Mouse (Mus musculus): Measurements from ENCODE around the gene Ccdc181. TPM values are rescaled to one million over a fixed set of nuclear protein-coding genes. Genes with fewer than 3 reads are reported as not detected.

The Ccdc181 gene
- polyA plus RNA-seq, 1 experiment from 2014 or later: 5.0 TPM

- no peak overlapping the region for H3K4me2 ChIP-seq
- no peaks in the 10 kb centered on the region for H3K27me3 ChIP-seq (ENCODE audit: insufficient read depth, low read length)
- no peak overlapping the region for H3K9ac ChIP-seq
- no peak for TF ChIP-seq CTCF (IDR thresholded peaks at IDR 0.05; ENCODE audit: low read depth)
- no peak overlapping the region for H3K27ac ChIP-seq (ENCODE audit: low read depth)
- ATAC-seq (ENCODE audit: insufficient read depth) (no peak), DNase-seq (no peak)
- H3K4me3 ChIP-seq (ENCODE audit: low read depth, low read length): no peak overlapping the region
- peaks cover 6% of the 10 kb centered on the region; the same call in 1 of the 2 replicates for H3K4me1 ChIP-seq (ENCODE audit: insufficient read depth)
- H3K36me3 ChIP-seq (ENCODE audit: insufficient read depth): peaks cover 6% of the 10 kb centered on the region; the same call in 1 of the 2 replicates
- no peaks in the 10 kb centered on the region for H3K9me3 ChIP-seq (ENCODE audit: low read depth, low read length)
- 54% methylated on average over 5 of the region's 5 CpGs for WGBS
These were observed 22.8 kb upstream of the Ccdc181 start for GRCm38 (mm10) chr1:164252551-164252950.

DNA sequence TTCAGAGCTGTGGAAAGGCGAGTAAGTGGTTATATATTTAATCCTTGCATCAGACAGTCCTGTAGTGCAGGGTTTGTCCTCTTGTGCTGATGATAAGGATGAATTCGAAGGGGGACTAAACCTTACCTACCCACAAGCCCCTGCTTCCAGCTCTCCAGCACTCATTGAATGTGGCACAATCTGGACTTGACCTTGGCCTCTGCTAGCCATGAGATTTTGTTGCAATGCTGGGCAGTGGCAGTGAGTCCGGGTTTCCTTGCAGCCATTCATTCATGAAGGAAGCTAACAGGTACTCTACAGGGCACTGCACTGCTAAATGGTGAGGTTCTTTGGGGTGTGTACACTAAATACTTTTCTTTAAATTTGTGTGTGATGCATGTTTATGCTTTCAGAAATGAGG lies 20.5 kb upstream of the Ccdc181 start:
- H3K4me2 ChIP-seq: no peak overlapping the region
- no peak overlapping the region for H3K4me3 ChIP-seq (ENCODE audit: low read depth, low read length)
- H3K27ac ChIP-seq (ENCODE audit: low read depth): no peak overlapping the region
- H3K9me3 ChIP-seq (ENCODE audit: low read depth, low read length): no peaks in the 10 kb centered on the region
- DNase-seq (no peak), ATAC-seq (ENCODE audit: insufficient read depth) (no peak)
- H3K27me3 ChIP-seq (ENCODE audit: insufficient read depth, low read length): no peaks in the 10 kb centered on the region
- peaks cover 3% of the 10 kb centered on the region; the same call in 1 of the 2 replicates for H3K4me1 ChIP-seq (ENCODE audit: insufficient read depth)
- no peak for TF ChIP-seq CTCF (IDR thresholded peaks at IDR 0.05; ENCODE audit: low read depth)
- WGBS: 57% methylated on average over 3 of the region's 3 CpGs
- peaks cover 6% of the 10 kb centered on the region; the same call in 1 of the 2 replicates for H3K36me3 ChIP-seq (ENCODE audit: insufficient read depth)
- H3K9ac ChIP-seq: no peak overlapping the region

DNA sequence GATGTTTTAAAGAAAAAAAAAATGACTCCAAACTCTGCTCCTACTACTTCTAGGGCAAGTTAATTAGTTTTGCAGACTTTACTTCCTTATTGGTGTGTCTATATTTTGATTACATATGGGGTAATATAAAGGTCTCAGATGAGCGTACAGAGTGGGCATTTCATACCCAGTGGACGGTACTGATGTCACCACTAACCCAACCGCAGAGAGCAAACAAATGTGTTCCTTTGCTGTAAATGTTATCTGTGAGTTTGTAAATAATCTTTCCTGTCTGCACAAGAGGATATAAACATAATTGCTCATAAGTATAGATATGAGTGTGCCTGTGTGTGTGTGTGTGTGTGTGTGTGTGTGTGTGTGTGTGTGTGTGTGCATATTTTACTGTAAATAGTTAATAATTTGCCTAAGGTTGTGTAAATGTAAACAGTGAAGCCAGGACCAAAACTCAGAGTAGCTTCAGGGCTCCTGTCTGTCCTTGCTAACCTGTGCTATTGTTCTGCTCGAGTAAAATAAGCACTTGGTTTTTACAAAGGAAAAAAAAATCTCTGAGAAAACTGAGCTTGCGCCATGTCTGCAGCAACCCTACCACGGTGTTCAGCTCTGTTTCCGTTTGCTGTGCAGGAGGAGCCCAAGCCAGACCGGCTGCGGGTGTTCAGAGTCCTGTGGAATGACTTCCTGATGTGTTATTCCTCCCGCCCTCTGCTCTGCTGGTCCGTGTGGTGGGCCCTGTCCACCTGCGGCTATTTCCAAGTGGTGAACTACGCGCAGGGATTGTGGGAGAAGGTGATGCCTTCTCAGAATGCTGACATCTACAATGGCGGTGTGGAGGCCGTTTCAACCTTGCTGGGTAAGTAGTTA lies 15.0 kb upstream of the Ccdc181 start:
- no peak; the same call in 1 of the 2 replicates for ATAC-seq (ENCODE audit: insufficient read depth)

DNA sequence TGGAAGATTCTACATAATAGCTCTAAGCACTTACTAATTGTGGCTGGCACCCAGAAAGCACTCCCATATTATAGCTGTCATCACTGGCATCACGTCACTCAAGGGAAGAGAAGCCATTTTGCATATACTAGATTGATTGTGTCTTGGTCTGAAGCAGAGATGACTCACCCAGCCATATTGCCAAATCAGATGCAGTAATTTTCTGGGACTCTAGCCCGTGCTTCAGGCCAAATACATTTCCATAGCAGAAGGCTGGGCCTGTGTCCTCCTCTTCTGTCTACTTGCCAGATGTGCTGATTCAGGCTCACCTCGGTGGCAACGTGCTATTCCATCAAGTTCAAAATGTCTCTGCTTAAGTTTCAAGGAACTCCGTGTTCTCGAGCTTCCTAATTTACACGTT lies 13.8 kb upstream of the Ccdc181 start:
- no peaks in the 10 kb centered on the region for H3K4me1 ChIP-seq (ENCODE audit: insufficient read depth)
- H3K27ac ChIP-seq (ENCODE audit: low read depth): no peak overlapping the region
- TF ChIP-seq CTCF (IDR thresholded peaks at IDR 0.05; ENCODE audit: low read depth): no peak
- no peak overlapping the region for H3K9ac ChIP-seq
- WGBS: 82% methylated on average over 7 of the region's 7 CpGs
- no peak overlapping the region for H3K4me2 ChIP-seq
- H3K27me3 ChIP-seq (ENCODE audit: insufficient read depth, low read length): no peaks in the 10 kb centered on the region
- peak; percentile 9 for DNase-seq
- peaks cover 16% of the 10 kb centered on the region; the same call in 1 of the 2 replicates for H3K36me3 ChIP-seq (ENCODE audit: insufficient read depth)
- no peaks in the 10 kb centered on the region for H3K9me3 ChIP-seq (ENCODE audit: low read depth, low read length)
- no peak overlapping the region for H3K4me3 ChIP-seq (ENCODE audit: low read depth, low read length)
- no peak for ATAC-seq (ENCODE audit: insufficient read depth)

More for the DNA sequence above, 15.0 kb upstream of the Ccdc181 start:
- DNase-seq: no peak
- no peaks in the 10 kb centered on the region for H3K27me3 ChIP-seq (ENCODE audit: insufficient read depth, low read length)
- H3K4me3 ChIP-seq (ENCODE audit: low read depth, low read length): no peak overlapping the region
- H3K9me3 ChIP-seq (ENCODE audit: low read depth, low read length): no peaks in the 10 kb centered on the region
- no peak overlapping the region for H3K4me2 ChIP-seq
- TF ChIP-seq CTCF (IDR thresholded peaks at IDR 0.05; ENCODE audit: low read depth): no peak
- H3K9ac ChIP-seq: no peak overlapping the region
- peaks cover 14% of the 10 kb centered on the region; the same call in 1 of the 2 replicates for H3K36me3 ChIP-seq (ENCODE audit: insufficient read depth)
- 72% methylated on average over 16 of the region's 16 CpGs for WGBS
- H3K4me1 ChIP-seq (ENCODE audit: insufficient read depth): no peaks in the 10 kb centered on the region
- H3K27ac ChIP-seq (ENCODE audit: low read depth): no peak overlapping the region

GRCm38 (mm10) chr1:164270941-164271340 lies 4.4 kb upstream of the Ccdc181 start:
- H3K27ac ChIP-seq (ENCODE audit: low read depth): no peak overlapping the region
- no peak overlapping the region for H3K4me2 ChIP-seq
- no peaks in the 10 kb centered on the region for H3K36me3 ChIP-seq (ENCODE audit: insufficient read depth)
- TF ChIP-seq CTCF (IDR thresholded peaks at IDR 0.05; ENCODE audit: low read depth): no peak
- DNase-seq (no peak), ATAC-seq (ENCODE audit: insufficient read depth) (no peak)
- H3K4me3 ChIP-seq (ENCODE audit: low read depth, low read length): no peak overlapping the region
- H3K4me1 ChIP-seq (ENCODE audit: insufficient read depth): no peaks in the 10 kb centered on the region
- no peak overlapping the region for H3K9ac ChIP-seq
- H3K9me3 ChIP-seq (ENCODE audit: low read depth, low read length): no peaks in the 10 kb centered on the region
- H3K27me3 ChIP-seq (ENCODE audit: insufficient read depth, low read length): no peaks in the 10 kb centered on the region
- 81% methylated on average over 7 of the region's 7 CpGs for WGBS

DNA sequence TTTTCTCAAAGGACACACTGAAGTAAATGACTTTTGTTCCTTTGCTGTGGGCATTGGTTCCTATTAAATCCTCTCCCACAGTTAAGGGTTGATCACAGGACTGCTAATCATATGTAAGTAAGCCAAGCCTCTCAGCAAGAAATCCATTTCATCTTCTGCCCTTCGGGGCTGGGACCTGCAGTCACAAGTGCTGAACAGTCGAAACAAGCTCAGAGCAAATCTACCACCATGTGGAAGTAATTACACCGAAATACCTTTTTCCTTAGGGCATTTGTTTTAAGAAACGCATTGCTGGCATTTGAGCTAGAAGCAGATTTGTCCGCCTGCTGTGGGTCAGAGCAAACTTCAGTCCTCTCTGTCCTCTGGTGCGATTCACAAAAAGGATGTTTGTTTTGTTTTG lies 1.7 kb upstream of the Ccdc181 start:
- H3K4me3 ChIP-seq (ENCODE audit: low read depth, low read length): no peak overlapping the region
- no peak overlapping the region for H3K9ac ChIP-seq
- no peaks in the 10 kb centered on the region for H3K9me3 ChIP-seq (ENCODE audit: low read depth, low read length)
- ATAC-seq (ENCODE audit: insufficient read depth): no peak
- H3K4me2 ChIP-seq: no peak overlapping the region
- WGBS: 68% methylated on average over 6 of the region's 6 CpGs
- H3K27ac ChIP-seq (ENCODE audit: low read depth): no peak overlapping the region
- H3K27me3 ChIP-seq (ENCODE audit: insufficient read depth, low read length): no peaks in the 10 kb centered on the region
- no peak for DNase-seq
- no peaks in the 10 kb centered on the region for H3K36me3 ChIP-seq (ENCODE audit: insufficient read depth)
- TF ChIP-seq CTCF (IDR thresholded peaks at IDR 0.05; ENCODE audit: low read depth): no peak
- no peaks in the 10 kb centered on the region for H3K4me1 ChIP-seq (ENCODE audit: insufficient read depth)

GRCm38 (mm10) chr1:164276552-164276951 lies 1.2 kb downstream of the Ccdc181 start:
- no peaks in the 10 kb centered on the region for H3K36me3 ChIP-seq (ENCODE audit: insufficient read depth)
- H3K9ac ChIP-seq: no peak overlapping the region
- no peak overlapping the region for H3K4me3 ChIP-seq (ENCODE audit: low read depth, low read length)
- ATAC-seq (ENCODE audit: insufficient read depth) (no peak), DNase-seq (no peak)
- no peak overlapping the region for H3K27ac ChIP-seq (ENCODE audit: low read depth)
- WGBS: 80% methylated on average over 3 of the region's 3 CpGs
- H3K4me1 ChIP-seq (ENCODE audit: insufficient read depth): no peaks in the 10 kb centered on the region
- H3K9me3 ChIP-seq (ENCODE audit: low read depth, low read length): no peaks in the 10 kb centered on the region
- no peaks in the 10 kb centered on the region for H3K27me3 ChIP-seq (ENCODE audit: insufficient read depth, low read length)
- H3K4me2 ChIP-seq: no peak overlapping the region
- no peak for TF ChIP-seq CTCF (IDR thresholded peaks at IDR 0.05; ENCODE audit: low read depth)
